Mouse (Mus musculus) urinary bladder, postnatal 14 days (tissue): ENCODE results near the gene Zbtb12.
A peak's percentile ranks its signal among the peaks of the same experiment; 100 is the strongest.
"Not testable (repeated sequence)": the region's sequence is repeated elsewhere in the genome, so short reads cannot be mapped to it uniquely, and the experiment has no call there.

Experiments used
- DNase-seq: peaks from one replicate; pipeline ENCODE4 v3.0.0; 2021; ENCODE audit warnings: low spot score

Zbtb12 gene

GRCm38 (mm10) chr17:34879336-34879879 lies at the start of gene Zbtb12:
Gene Zbtb12 (plus strand): TSS chr17:34879483.
- no peak for DNase-seq

- not testable (repeated sequence) for DNase-seq
These were observed 48.5 kb upstream of the Zbtb12 start for GRCm38 (mm10) chr17:34830776-34831175.

GRCm38 (mm10) chr17:34836155-34836855 lies 43.0 kb upstream of the Zbtb12 start:
- no peak for DNase-seq

- peak; percentile 96 for DNase-seq
These were observed 42.4 kb upstream of the Zbtb12 start, which contains the start of the genes Stk19 and Dxo for GRCm38 (mm10) chr17:34836856-34837221. Gene Stk19 (minus strand): TSS chr17:34836945. Gene Dxo (plus strand): TSS chr17:34837019.

GRCm38 (mm10) chr17:34837464-34838324 lies 41.6 kb upstream of the Zbtb12 start:
- no peak for DNase-seq

- no peak for DNase-seq
These were observed 40.5 kb upstream of the Zbtb12 start for GRCm38 (mm10) chr17:34838785-34839184.

- no peak for DNase-seq
These were observed 38.5 kb upstream of the Zbtb12 start for GRCm38 (mm10) chr17:34840736-34841307.

- DNase-seq = no peak
These were observed 34.4 kb upstream of the Zbtb12 start for GRCm38 (mm10) chr17:34844884-34845283.

- no peak for DNase-seq
These were observed 32.1 kb upstream of the Zbtb12 start for GRCm38 (mm10) chr17:34847192-34847591.

- no peak for DNase-seq
These were observed 31.7 kb upstream of the Zbtb12 start for GRCm38 (mm10) chr17:34847615-34848014.

- DNase-seq = peak; percentile 98
These were observed 29.4 kb upstream of the Zbtb12 start, which contains the start of the genes Skiv2l and Nelfe for GRCm38 (mm10) chr17:34849722-34850516. Gene Skiv2l (minus strand): TSS chr17:34850210. Gene Nelfe (plus strand): TSS chr17:34850391.

- no peak for DNase-seq
These were observed 28.7 kb upstream of the Zbtb12 start for GRCm38 (mm10) chr17:34850517-34851125.

- no peak for DNase-seq
These were observed 25.8 kb upstream of the Zbtb12 start for GRCm38 (mm10) chr17:34853511-34853910.

- no peak for DNase-seq
These were observed 24.5 kb upstream of the Zbtb12 start for GRCm38 (mm10) chr17:34854761-34855160.

- peak; percentile 63 for DNase-seq
These were observed 23.5 kb upstream of the Zbtb12 start for GRCm38 (mm10) chr17:34855825-34856224.

- DNase-seq = no peak
These were observed 20.6 kb upstream of the Zbtb12 start for GRCm38 (mm10) chr17:34858670-34859069.

- no peak for DNase-seq
These were observed 18.8 kb upstream of the Zbtb12 start for GRCm38 (mm10) chr17:34860514-34860913.

- DNase-seq = peak; percentile 36
These were observed 17.4 kb upstream of the Zbtb12 start for GRCm38 (mm10) chr17:34861704-34862415.

GRCm38 (mm10) chr17:34862416-34863081 lies 16.7 kb upstream of the Zbtb12 start, which contains the start of gene Cfb:
Gene Cfb (minus strand): TSS chr17:34862518.
- DNase-seq = no peak

- DNase-seq = no peak
These were observed 13.3 kb upstream of the Zbtb12 start for GRCm38 (mm10) chr17:34865981-34866380.
